Mouse (Mus musculus) urinary bladder, postnatal 0 days (tissue): Measurements from ENCODE around the gene Glod5. TPM values are rescaled to one million over a fixed set of nuclear protein-coding genes. Genes with fewer than 3 reads are reported as not detected.

Source experiments
- polyA plus RNA-seq: library from polyadenylated mRNA; unstranded; fragments of >200 nt; fragmentation: Nextera tagmentation; extraction: Ambion mirVana; gene quantifications from 2 replicates; pipeline ENCODE4 v1.2.1, GENCODE M21; 2015

Glod5 gene
- polyA plus RNA-seq: not detected in 2 replicates

DNA sequence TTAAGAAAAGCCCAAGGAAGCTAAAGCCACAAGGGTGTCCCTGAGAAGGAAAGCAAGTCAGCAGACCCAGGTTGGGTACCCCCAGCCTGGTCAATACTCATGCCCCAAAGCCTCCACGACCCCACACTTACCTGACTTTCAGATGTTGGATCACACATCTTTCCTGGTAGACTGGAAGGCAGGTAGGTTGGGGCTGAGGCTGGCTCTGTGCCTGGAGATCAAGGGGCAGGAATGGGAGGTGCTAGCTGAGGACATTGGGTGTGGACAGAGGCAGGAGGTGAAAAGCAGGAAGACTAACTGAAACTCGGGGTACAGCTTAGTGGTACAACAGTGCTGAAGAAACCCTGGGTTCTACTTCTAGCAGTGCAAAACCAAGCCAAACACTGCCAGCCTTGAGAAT is at the start of gene Glod5:
TSS of gene Glod5 (minus strand) at position 207 of the 400 bp plus-strand sequence.

DNA sequence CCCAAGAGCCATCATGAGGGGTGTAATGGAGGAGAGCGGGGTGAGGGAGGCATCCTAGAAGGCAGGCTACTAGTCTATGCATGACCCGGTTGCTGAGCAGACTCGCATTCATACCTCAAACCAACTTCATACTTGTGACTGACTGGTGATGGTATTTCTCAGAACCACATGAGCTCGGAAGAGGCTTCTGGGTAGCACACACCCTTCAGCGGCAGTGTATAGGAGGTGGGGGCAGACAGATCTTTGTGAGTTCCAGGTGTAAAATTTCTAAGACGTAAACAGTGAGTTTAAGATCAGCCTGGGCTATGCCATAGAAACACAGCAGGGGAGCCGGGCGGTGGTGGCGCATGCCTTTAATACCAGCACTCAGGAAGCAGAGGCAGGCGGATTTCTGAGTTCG is 40.4 kb downstream of the Glod5 start, which contains the start of gene Gata1:
TSS of gene Gata1 (minus strand) at position 180 of the 400 bp plus-strand sequence.

Other genes starting within 250 kb of the Glod5 start
- 19.2 and 23.6 TPM in 2 replicates for gene Gripap1, start 228.7 kb downstream of the Glod5 start, polyA plus RNA-seq
- 0.98 and 1.4 TPM in 2 replicates for gene Kcnd1, start 196.2 kb downstream of the Glod5 start, polyA plus RNA-seq
- gene Otud5, start 177.1 kb downstream of the Glod5 start, polyA plus RNA-seq: 23.4 and 24.7 TPM in 2 replicates
- gene Pim2, start 140.2 kb downstream of the Glod5 start, polyA plus RNA-seq: 4.7 and 5.1 TPM in 2 replicates
- 33.6 and 37.9 TPM in 2 replicates for gene Slc35a2, start 134.5 kb downstream of the Glod5 start, polyA plus RNA-seq
- 64.1 and 69.9 TPM in 2 replicates for gene Pqbp1, start 119.2 kb downstream of the Glod5 start, polyA plus RNA-seq
- 98.1 and 101 TPM in 2 replicates for gene Timm17b, start 119.1 kb downstream of the Glod5 start, polyA plus RNA-seq
- gene Gm10491, start 110.7 kb downstream of the Glod5 start, polyA plus RNA-seq: not detected in 2 replicates
- gene Gm10490, start 109.0 kb downstream of the Glod5 start, polyA plus RNA-seq: not detected in 2 replicates
- 0.71 and 0.74 TPM in 2 replicates for gene Pcsk1n, start 98.7 kb downstream of the Glod5 start, polyA plus RNA-seq
- not detected in 2 replicates for gene Eras, start 89.9 kb downstream of the Glod5 start, polyA plus RNA-seq
- 9.2 and 9.7 TPM in 2 replicates for gene Hdac6, start 70.6 kb downstream of the Glod5 start, polyA plus RNA-seq
- 0.19 and 0.42 TPM in 2 replicates for gene Gata1, start 40.4 kb downstream of the Glod5 start, polyA plus RNA-seq
- 13.4 and 15.2 TPM in 2 replicates for gene Suv39h1, start 56.3 kb upstream of the Glod5 start, polyA plus RNA-seq
- gene Was, start 72.0 kb upstream of the Glod5 start, polyA plus RNA-seq: 0.46 and 0.93 TPM in 2 replicates
- gene Wdr13, start 114.4 kb upstream of the Glod5 start, polyA plus RNA-seq: 20.9 and 21.7 TPM in 2 replicates
- 526 and 612 TPM in 2 replicates for gene Rbm3, start 127.4 kb upstream of the Glod5 start, polyA plus RNA-seq
- 7.1 and 7.2 TPM in 2 replicates for gene Tbc1d25, start 157.7 kb upstream of the Glod5 start, polyA plus RNA-seq
- 37.5 and 39.9 TPM in 2 replicates for gene Ebp, start 175.0 kb upstream of the Glod5 start, polyA plus RNA-seq
- gene Porcn, start 188.0 kb upstream of the Glod5 start, polyA plus RNA-seq: 17.8 and 20.1 TPM in 2 replicates
- 20.0 and 21.2 TPM in 2 replicates for gene Ftsj1, start 233.9 kb upstream of the Glod5 start, polyA plus RNA-seq